Mouse (Mus musculus) liver, embryonic 14.5 days (tissue): ENCODE results near the gene Erfe. TPM values are rescaled to one million over a fixed set of nuclear protein-coding genes. Genes with fewer than 3 reads are reported as not detected.

Source experiments
- ATAC-seq: fragments of 200-750 bp; cut with Nextera tagmentation; 2 replicates; pipeline ENCODE4 v1.8.0; 2017; ENCODE audit warnings: moderate number of reproducible peaks, mild to moderate bottlenecking, moderate library complexity; ENCODE audit not compliant: insufficient read depth
- DNase-seq, 3 experiments: peaks; one replicate each; pipeline ENCODE4 v3.0.0-alpha.2; 2012 to 2013; ENCODE audit warnings: low read depth in 3 of 3, low spot score in 3 of 3
- H3K27ac ChIP-seq: fragments of 300-500 bp; sonication (generic); 2 replicates; pipeline ENCODE4 v1.5.1; 2014; ENCODE audit warnings: moderate library complexity, mild to moderate bottlenecking, control low read depth, inconsistent platforms
- H3K27me3 ChIP-seq: fragments of 300-500 bp; sonication (generic); 2 replicates; pipeline ENCODE4 v1.6.1; 2014; ENCODE audit warnings: mild to moderate bottlenecking, low read length, moderate library complexity; ENCODE audit not compliant: control insufficient read depth, insufficient read depth
- H3K36me3 ChIP-seq: fragments of 300-500 bp; sonication (generic); replicated peaks from 2 replicates; pipeline ENCODE4 v1.6.1; 2014; ENCODE audit warnings: low read depth; ENCODE audit not compliant: control insufficient read depth, insufficient read depth
- H3K4me1 ChIP-seq, 2 experiments: fragments of 200-500 bp in 1 of 2; fragments of 300-500 bp in 1 of 2; sonication (generic) in 1 of 2; replicated peaks; 2 replicates each; pipeline ENCODE4 v1.6.1; 2012 to 2014; ENCODE audit warnings: antibody characterized with exemption in 1 of 2, inconsistent platforms in 1 of 2, low read length in 1 of 2; ENCODE audit not compliant: control insufficient read depth in 2 of 2, insufficient read depth in 2 of 2
- H3K4me2 ChIP-seq: fragments of 300-500 bp; sonication (generic); 2 replicates; pipeline ENCODE4 v1.6.1; 2014; ENCODE audit warnings: low read depth, mild to moderate bottlenecking, control low read depth, moderate library complexity
- H3K4me3 ChIP-seq, 2 experiments: fragments of 200-500 bp in 1 of 2; fragments of 300-500 bp in 1 of 2; sonication (generic) in 1 of 2; 2 replicates each; pipeline ENCODE4 v1.5.1; 2012 to 2014; ENCODE audit warnings: low read depth in 2 of 2, low read length in 2 of 2, mild to moderate bottlenecking in 2 of 2, control low read depth in 1 of 2, inconsistent platforms in 1 of 2, moderate library complexity in 1 of 2; ENCODE audit not compliant: insufficient read depth in 1 of 2
- H3K9ac ChIP-seq: fragments of 300-500 bp; sonication (generic); replicated peaks from 2 replicates; pipeline ENCODE4 v1.6.1; 2014; ENCODE audit warnings: mild to moderate bottlenecking, control low read depth, moderate library complexity
- H3K9me3 ChIP-seq: fragments of 300-500 bp; sonication (generic); 2 replicates; pipeline ENCODE4 v1.6.1; 2016; ENCODE audit warnings: low read length, mixed read lengths; ENCODE audit not compliant: control insufficient read depth
- CTCF ChIP-seq: IDR thresholded peaks from 2 replicates; pipeline ENCODE4 v1.5.1; 2016; ENCODE audit warnings: antibody characterized with exemption, low read depth, control low read depth
- EP300 ChIP-seq: IDR thresholded peaks from 2 replicates; pipeline ENCODE4 v1.6.1; 2016; ENCODE audit warnings: antibody characterized with exemption, low read depth
- WGBS: fragments of 180-500 bp; shearing (Covaris S2); extraction: QIAGEN DNeasy Blood & Tissue Kit; methylation state at CpG from one replicate; pipeline ENCODE4 v1.1.7; 2014; ENCODE audit not compliant: insufficient replicate concordance; 5-methylcytosine and 5-hydroxymethylcytosine counted together
- polyA plus RNA-seq, 2 experiments: library from polyadenylated mRNA; depleted of rRNA in 1 of 2; stranded (reverse) in 1 of 2; unstranded in 1 of 2; fragments of >200 nt; fragmentation: Nextera tagmentation in 1 of 2; extraction: Ambion mirVana in 1 of 2; gene quantifications; 2 replicates each; pipeline versions ENCODE4 v1.2.1 to v1.2.3; 2012 to 2014

Gene Erfe
- polyA plus RNA-seq, 2 experiments = 2.4 to 2.7 TPM

GRCm38 (mm10) chr1:91390369-91390768 lies 24.1 kb downstream of the Erfe start:
- DNase-seq = no peak
- no peak overlapping the region for H3K4me2 ChIP-seq
- H3K4me3 ChIP-seq = no peak overlapping the region
- no peaks in the 10 kb centered on the region for H3K4me1 ChIP-seq
- ATAC-seq = no peak
- no peaks in the 10 kb centered on the region for H3K9me3 ChIP-seq
- no peaks in the 10 kb centered on the region for H3K27me3 ChIP-seq
- H3K36me3 ChIP-seq = peaks cover 72% of the 10 kb centered on the region
- no peak overlapping the region for H3K9ac ChIP-seq
- no peak overlapping the region for H3K27ac ChIP-seq
- WGBS = 81% methylated on average over 5 of the region's 5 CpGs
- no peak for TF ChIP-seq EP300
- TF ChIP-seq CTCF = no peak

DNA sequence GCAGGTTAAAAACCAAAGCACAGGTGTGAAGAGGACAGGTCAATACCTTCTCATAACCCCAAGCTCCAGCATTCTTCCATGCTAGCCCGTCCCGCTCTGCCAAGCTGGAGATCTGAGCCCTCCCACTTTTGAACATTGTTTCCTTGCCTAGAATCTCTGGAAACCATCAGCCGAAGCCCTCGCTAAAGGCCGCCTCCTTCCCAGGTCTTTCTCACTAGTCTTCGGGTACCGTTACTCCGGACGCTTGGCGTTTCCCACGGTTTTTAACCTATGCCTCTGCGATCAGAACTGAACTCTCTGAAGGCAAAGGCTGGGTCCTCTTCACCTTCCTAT lies 31.7 kb downstream of the Erfe start:
- WGBS = under 1% methylated on average over 12 of the region's 12 CpGs
- H3K36me3 ChIP-seq = peaks cover 22% of the 10 kb centered on the region
- H3K4me2 ChIP-seq = peak overlapping the region; percentile 98
- H3K27ac ChIP-seq = peak overlapping the region; percentile 79
- ATAC-seq = no peak
- H3K9ac ChIP-seq = peak overlapping the region; percentile 95
- no peaks in the 10 kb centered on the region for H3K9me3 ChIP-seq
- no peak for DNase-seq
- H3K4me3 ChIP-seq = peak overlapping the region; percentile 92 to 99
- TF ChIP-seq EP300 = no peak
- no peaks in the 10 kb centered on the region for H3K27me3 ChIP-seq
- peaks cover 9 to 17% of the 10 kb centered on the region in 2 experiments for H3K4me1 ChIP-seq

DNA sequence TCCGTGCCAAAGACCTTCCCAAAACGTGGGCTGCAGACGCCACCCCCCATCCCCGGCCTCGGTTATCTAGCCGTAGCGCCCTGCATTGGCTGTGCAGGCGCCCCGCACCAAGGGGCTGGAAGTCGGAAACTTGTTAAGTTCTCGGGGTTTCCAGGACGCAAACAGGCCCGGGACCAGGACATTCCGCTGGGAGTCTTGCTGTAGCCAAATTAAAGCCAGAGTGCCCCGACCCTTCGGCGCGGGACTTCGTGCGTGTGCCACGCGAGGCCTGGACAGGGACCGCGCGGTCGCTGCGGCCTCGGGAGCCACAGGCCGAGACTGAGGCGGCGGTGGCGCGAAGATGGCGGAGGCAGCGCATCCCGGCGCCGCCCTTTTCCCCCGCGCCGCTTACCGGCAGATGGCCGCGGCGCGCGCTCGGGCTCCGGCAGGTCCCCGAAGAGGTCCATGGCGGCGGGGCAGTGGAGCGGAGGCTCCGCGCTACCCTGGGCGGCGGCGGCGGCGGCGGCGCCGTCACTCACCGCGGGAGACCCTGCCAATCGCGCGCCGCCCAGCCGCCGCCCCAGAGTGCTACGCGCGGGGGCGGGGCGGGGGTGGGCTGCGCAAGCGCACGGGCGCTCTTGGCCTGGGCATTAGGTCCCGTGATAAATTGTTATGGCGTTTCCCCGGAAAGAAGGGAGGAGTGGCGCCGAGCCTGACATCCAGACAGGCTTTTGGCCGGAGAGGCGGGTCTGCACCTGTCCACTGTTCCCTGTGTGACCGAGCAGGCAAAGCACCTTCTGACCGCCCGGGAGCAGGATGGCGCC lies 32.2 kb downstream of the Erfe start, which contains the start of gene Ilkap:
Gene Ilkap (minus strand): TSS at position 556 of the 803 bp plus-strand sequence.
- Histone ChIP-seq H3K27ac (peak within 1 kb of the TSS; percentile 79), H3K4me3 (peak within 1 kb of the TSS; percentile 92 to 99), H3K27me3 (no peaks in the 10 kb centered on the region), H3K9me3 (no peaks in the 10 kb centered on the region), H3K36me3 (peaks cover 17% of the 10 kb centered on the region), H3K4me2 (peak within 1 kb of the TSS; percentile 98), H3K4me1 (peaks cover 9 to 17% of the 10 kb centered on the region in 2 experiments), H3K9ac (peak within 1 kb of the TSS; percentile 95)
- ATAC-seq (peak; percentile 98), DNase-seq (peak; percentile 77 to 85 (median 77))
- under 1% methylated on average over 91 of the region's 91 CpGs for WGBS
- no peak for TF ChIP-seq EP300
- no peak for TF ChIP-seq CTCF

GRCm38 (mm10) chr1:91404976-91405375 lies 38.7 kb downstream of the Erfe start:
- Histone ChIP-seq H3K9me3 (no peaks in the 10 kb centered on the region), H3K4me3 (no peak overlapping the region), H3K4me2 (no peak overlapping the region), H3K4me1 (no peaks in the 10 kb centered on the region), H3K27ac (no peak overlapping the region), H3K9ac (no peak overlapping the region), H3K27me3 (no peaks in the 10 kb centered on the region), H3K36me3 (no peaks in the 10 kb centered on the region)
- 13% methylated on average over 1 of the region's 1 CpGs for WGBS
- ATAC-seq = no peak
- no peak for DNase-seq
- TF ChIP-seq CTCF (no peak), EP300 (no peak)

DNA sequence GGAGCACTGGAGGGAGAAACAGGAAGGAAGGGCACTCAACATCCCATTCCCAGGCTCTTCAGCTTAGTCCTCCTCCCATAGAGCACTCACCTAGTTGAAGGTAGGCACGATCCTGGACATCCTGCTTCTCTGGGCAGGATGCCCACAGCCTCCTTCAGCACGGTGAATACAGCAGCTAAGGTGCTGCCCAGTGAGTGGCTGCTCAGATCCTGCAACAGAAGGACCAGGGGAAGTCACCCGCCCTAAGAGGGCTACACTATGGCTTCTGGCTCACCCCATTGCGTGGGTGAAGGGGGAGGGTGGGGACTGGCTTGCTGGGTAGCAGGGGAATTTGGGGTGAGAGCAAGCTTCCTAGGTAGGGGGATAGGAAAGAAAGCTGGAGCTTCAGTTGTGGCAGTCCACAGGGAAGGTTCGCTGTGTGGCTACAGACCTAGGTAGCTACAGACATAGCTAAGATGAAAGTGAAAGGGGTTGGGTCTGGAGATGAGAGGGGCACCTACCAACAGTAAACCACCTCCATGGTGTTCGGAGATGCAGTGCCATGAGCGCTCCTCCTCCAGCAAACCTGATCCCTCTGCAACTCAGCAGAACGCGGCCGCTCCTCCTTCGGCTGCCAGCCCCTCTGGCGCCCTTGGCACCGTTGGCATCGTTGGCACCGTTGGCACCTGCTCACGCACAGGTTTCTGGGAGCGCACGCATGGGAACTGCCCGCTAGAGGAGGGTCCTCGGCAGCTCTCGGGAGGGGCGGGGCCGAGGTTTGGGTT lies 39.4 kb downstream of the Erfe start:
- no peak overlapping the region for H3K4me3 ChIP-seq
- 46% methylated on average over 23 of the region's 23 CpGs for WGBS

More for the DNA sequence above, 39.4 kb downstream of the Erfe start:
- no peaks in the 10 kb centered on the region for H3K36me3 ChIP-seq
- TF ChIP-seq EP300 (no peak), CTCF (no peak)
- no peak overlapping the region for H3K4me2 ChIP-seq
- no peaks in the 10 kb centered on the region for H3K9me3 ChIP-seq
- no peaks in the 10 kb centered on the region for H3K4me1 ChIP-seq
- H3K9ac ChIP-seq = no peak overlapping the region
- no peak for DNase-seq
- no peak for ATAC-seq
- no peak overlapping the region for H3K27ac ChIP-seq
- no peaks in the 10 kb centered on the region for H3K27me3 ChIP-seq
